Mouse (Mus musculus): ENCODE results near the gene Slc35f3.

DNA sequence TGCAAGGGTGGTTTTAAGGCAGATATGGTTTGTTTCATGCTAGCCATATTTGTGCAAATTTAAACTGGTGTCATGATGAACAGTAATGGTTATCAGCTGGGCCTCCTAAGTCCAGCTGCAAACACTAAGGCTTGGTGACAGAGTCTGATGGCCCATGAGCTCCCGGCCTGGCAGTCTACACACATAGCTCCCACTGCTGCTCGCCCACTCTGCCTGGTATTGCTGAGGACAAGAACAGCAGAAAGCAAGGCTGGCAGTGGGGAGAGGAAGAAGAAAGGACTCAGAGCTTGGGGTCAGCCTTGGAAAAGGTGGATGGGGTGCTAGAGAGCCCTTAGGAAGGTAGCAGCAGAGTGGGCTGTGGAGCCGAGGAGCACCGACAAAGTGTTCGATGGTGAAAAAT, 131.3 kb downstream of the Slc35f3 start:
- no peak for TF ChIP-seq ZC3H11A (IDR thresholded peaks at IDR 0.05; ENCODE audit: borderline replicate concordance, low read depth, low read length)
- TF ChIP-seq MAFK (IDR thresholded peaks at IDR 0.05; ENCODE audit: insufficient read depth, low read depth, low read length): no peak
- no peak for TF ChIP-seq HCFC1 (IDR thresholded peaks at IDR 0.05; ENCODE audit: borderline replicate concordance, insufficient read depth, low read length)
- no peak for TF ChIP-seq CHD2 (IDR thresholded peaks at IDR 0.05; ENCODE audit: low read depth, low read length)
- TF ChIP-seq ZNF384 (IDR thresholded peaks at IDR 0.05; ENCODE audit: low read depth, low read length): no peak
